In genomic region chr7:74553111-74553650, GRCm38 (mm10) we compare ENCODE assay signal across 8 mouse cellular contexts. TPM values are rescaled to one million over a fixed set of nuclear protein-coding genes. Genes with fewer than 3 reads are reported as not detected.
DNase-seq lines count a peak whose midpoint lies in the region; ATAC-seq and TF ChIP-seq lines count a peak whose summit lies in the region.

No protein-coding gene starts in this region.

- H3K4me1 ChIP-seq in lung, postnatal 0 days (ENCODE audit: insufficient read depth, low read depth, low read length): peaks cover 4% of the 10 kb centered on the region; the same call in 1 of the 2 replicates
- H3K4me1 ChIP-seq in forebrain, embryonic 12.5 days: peaks cover 15% of the 10 kb centered on the region
- H3K4me1 ChIP-seq in limb, embryonic 10.5 days: peaks cover 43% of the 10 kb centered on the region
- H3K4me1 ChIP-seq in stomach, embryonic 14.5 days (ENCODE audit: control insufficient read depth, insufficient read depth, low read length): 0 out of 2 replicates have a peak, but pooled peaks cover 4% of the 10 kb centered on the region
- peaks cover 33% of the 10 kb centered on the region for H3K4me1 ChIP-seq in thymus, adult 2 months (replicated peaks; ENCODE audit: control insufficient read depth, insufficient read depth, low read length)

- TF ChIP-seq EP300 in lung, postnatal 0 days (IDR thresholded peaks at IDR 0.05): no peak

- 0 out of 2 replicates have a peak, but pooled peaks cover 4% of the 10 kb centered on the region for H3K27me3 ChIP-seq in lung, postnatal 0 days (replicated peaks; ENCODE audit: insufficient read depth, low read length)
- peaks cover 37% of the 10 kb centered on the region for H3K27me3 ChIP-seq in forebrain, embryonic 12.5 days
- H3K27me3 ChIP-seq in limb, embryonic 10.5 days (ENCODE audit: low read depth, poor library complexity, severe bottlenecking): peaks cover 48% of the 10 kb centered on the region
- H3K27me3 ChIP-seq in stomach, embryonic 14.5 days (ENCODE audit: control insufficient read depth, insufficient read depth, low read length): no peaks in the 10 kb centered on the region
- no peaks in the 10 kb centered on the region for H3K27me3 ChIP-seq in thymus, adult 2 months (ENCODE audit: control insufficient read depth, insufficient read depth, low read length)

- TF ChIP-seq POLR2A in thymus, adult 2 months (IDR thresholded peaks at IDR 0.05; ENCODE audit: control insufficient read depth, extremely low read depth, insufficient read depth, low read length, poor library complexity): no peak

- no peaks in the 10 kb centered on the region for H3K9me3 ChIP-seq in lung, postnatal 0 days (ENCODE audit: low read length)
- no peaks in the 10 kb centered on the region for H3K9me3 ChIP-seq in forebrain, embryonic 12.5 days
- H3K9me3 ChIP-seq in limb, embryonic 10.5 days (replicated peaks): no peaks in the 10 kb centered on the region
- H3K9me3 ChIP-seq in stomach, embryonic 14.5 days (ENCODE audit: control insufficient read depth, low read depth, low read length): no peaks in the 10 kb centered on the region

- 54% methylated on average over 8 of the region's 8 CpGs for WGBS in lung, postnatal 0 days
- WGBS in forebrain, embryonic 12.5 days: 56% methylated on average over 8 of the region's 8 CpGs
- WGBS in limb, embryonic 10.5 days: 49% methylated on average over 8 of the region's 8 CpGs
- whole genome bisulfite sequencing in stomach, embryonic 14.5 days: 63% methylated on average over 8 of the region's 8 CpGs
- 52% methylated on average over 8 of the region's 8 CpGs for WGBS in thymus, adult 2 months

- H3K4me2 ChIP-seq in lung, postnatal 0 days (replicated peaks; ENCODE audit: low read depth, low read length): peak overlapping the region; percentile 89
- peak overlapping the region; percentile 91 for H3K4me2 ChIP-seq in forebrain, embryonic 12.5 days
- H3K4me2 ChIP-seq in stomach, embryonic 14.5 days (replicated peaks; ENCODE audit: low read depth, low read length): peak overlapping the region; percentile 97

- no peak for ATAC-seq in lung, postnatal 0 days
- ATAC-seq in forebrain, embryonic 12.5 days (ENCODE audit: low FRiP score): no peak
- ATAC-seq in stomach, embryonic 14.5 days (ENCODE audit: insufficient number of reproducible peaks, insufficient read depth, low FRiP score, low read depth): no peak

- no peak overlapping the region for H3K27ac ChIP-seq in lung, postnatal 0 days (ENCODE audit: low read length)
- H3K27ac ChIP-seq in forebrain, embryonic 12.5 days: no peak overlapping the region
- H3K27ac ChIP-seq in limb, embryonic 10.5 days: no peak overlapping the region
- no peak overlapping the region for H3K27ac ChIP-seq in stomach, embryonic 14.5 days (ENCODE audit: low read length)
- H3K27ac ChIP-seq in thymus, adult 2 months (ENCODE audit: control insufficient read depth, insufficient read depth, low read length): no peak overlapping the region

- H3K4me3 ChIP-seq in lung, postnatal 0 days (ENCODE audit: low read depth, low read length): peak overlapping the region; percentile 70
- peak overlapping the region; percentile 74 for H3K4me3 ChIP-seq in forebrain, embryonic 12.5 days (replicated peaks)
- peak overlapping the region; percentile 78 for H3K4me3 ChIP-seq in limb, embryonic 10.5 days
- peak overlapping the region; percentile 69; the same call in 1 of the 2 replicates for H3K4me3 ChIP-seq in stomach, embryonic 14.5 days (ENCODE audit: low read depth, low read length)
- H3K4me3 ChIP-seq in thymus, adult 2 months (ENCODE audit: control insufficient read depth, insufficient read depth, low read length): no peak overlapping the region

- H3K36me3 ChIP-seq in lung, postnatal 0 days (ENCODE audit: insufficient read depth, low read length): no peaks in the 10 kb centered on the region
- no peaks in the 10 kb centered on the region for H3K36me3 ChIP-seq in forebrain, embryonic 12.5 days (replicated peaks)
- H3K36me3 ChIP-seq in limb, embryonic 10.5 days: no peaks in the 10 kb centered on the region
- H3K36me3 ChIP-seq in stomach, embryonic 14.5 days (ENCODE audit: control insufficient read depth, insufficient read depth, low read length): no peaks in the 10 kb centered on the region
- no peaks in the 10 kb centered on the region for H3K36me3 ChIP-seq in thymus, adult 2 months (ENCODE audit: control insufficient read depth, insufficient read depth, low read length)

- no peak for DNase-seq in lung, postnatal 0 days (ENCODE audit: low spot score)
- no peak for DNase-seq in lung, adult 18-20 months
- no peak for DNase-seq in limb, embryonic 10.5 days (ENCODE audit: low spot score)
- no peak for DNase-seq in adrenal gland, postnatal 4 days (ENCODE audit: low spot score in 2 of 2)
- DNase-seq in thymus, adult 2 months: no peak
- no peak for DNase-seq in right cerebral cortex, adult 2 months (ENCODE audit: low spot score in 2 of 2)

- no peak overlapping the region for H3K9ac ChIP-seq in lung, postnatal 0 days (replicated peaks; ENCODE audit: low read depth)
- no peak overlapping the region for H3K9ac ChIP-seq in forebrain, embryonic 12.5 days
- no peak overlapping the region for H3K9ac ChIP-seq in stomach, embryonic 14.5 days (replicated peaks; ENCODE audit: low read depth, low read length)

- TF ChIP-seq CTCF in lung, postnatal 0 days (IDR thresholded peaks at IDR 0.05): no peak
- TF ChIP-seq CTCF in thymus, adult 2 months (IDR thresholded peaks at IDR 0.05; ENCODE audit: borderline replicate concordance, control insufficient read depth, extremely low read depth, insufficient read depth, low read length, poor library complexity): no peak

RNA-seq across cellular contexts. Expression of gene Slco3a1, which starts 1.4 kb away (rescaled TPM):
- 42.8 and 51.8 TPM in 2 replicates for polyA plus RNA-seq in lung, postnatal 0 days (2015; fragmentation: Nextera tagmentation; extraction: Ambion mirVana)
- 12.0 and 13.7 TPM in 2 replicates for polyA plus RNA-seq in forebrain, embryonic 12.5 days (2016; fragmentation: Nextera tagmentation; extraction: Ambion mirVana)
- polyA plus RNA-seq in limb, embryonic 10.5 days (2016; fragmentation: Nextera tagmentation; extraction: Ambion mirVana): 5.6 and 6.7 TPM in 2 replicates
- polyA plus RNA-seq in stomach, embryonic 14.5 days (2014; fragmentation: Nextera tagmentation; extraction: Ambion mirVana): 9.1 and 13.2 TPM in 2 replicates
- total RNA-seq in adrenal gland, postnatal 4 days (2021): 10 to 100 TPM; 29.4 to 37.4 TPM
- 86.0 and 94.3 TPM in 2 replicates for polyA plus RNA-seq in thymus, adult 2 months (2012; rRNA removed)
